Comparison of ENCODE assay signal across 18 mouse cellular contexts in genomic region chrX:88038984-88039383, GRCm38 (mm10).
DNase-seq lines count a peak whose midpoint lies in the region; ATAC-seq lines count a peak whose summit lies in the region.
"Had no signal": no experiment of that assay in that cellular context is flagged by ENCODE, and none has a peak within 500 bp of the region (broad histone marks: within the 10 kb centered on the region; RNA-seq: fewer than 3 reads in every experiment).

No protein-coding gene starts in this region.

- peak; percentile 8 to 17 for DNase-seq in frontal cortex, postnatal 36 days (ENCODE audit: low spot score in 2 of 2)
- no peak for DNase-seq in frontal cortex, postnatal 25 days (ENCODE audit: low spot score in 2 of 2)
- DNase-seq in right cerebral cortex, adult 18-20 months = peak; percentile 28
- DNase-seq in right cerebral cortex, postnatal 4 days = no peak
- peak; percentile 1 for DNase-seq in ES-CJ7 (ENCODE audit: low read depth, low spot score)
- DNase-seq: adrenal gland, adult 8-10 months; adrenal gland, postnatal 36 days; cerebellum, adult 11 months; cerebellum, adult 8-10 months; cerebellum, postnatal 14 days; embryo, embryonic 11 days; gastrocnemius, postnatal 10 days; heart, adult 18-20 months; heart, postnatal 10 days; heart, postnatal 4 days had no signal

- ATAC-seq in megakaryocyte, adult 5-6 weeks (ENCODE audit: poor library complexity, severe bottlenecking) = no peak
- ATAC-seq: forebrain, embryonic 14.5 days; hindbrain, embryonic 16.5 days had no signal

Comparison
In these comparisons a context has a peak if more than half of its experiments do, and no peak if none do; other contexts are left out.
1. DNase-seq: peak in frontal cortex, postnatal 36 days (2 of 2), right cerebral cortex, adult 18-20 months (single experiment) and ES-CJ7 (single experiment); none in frontal cortex, postnatal 25 days (0 of 2) and right cerebral cortex, postnatal 4 days (single experiment).